Mouse (Mus musculus): ENCODE data around the gene Top2a.

- no peak for TF ChIP-seq TAL1 (IDR thresholded peaks at IDR 0.05; ENCODE audit: low read length)
- no peak for TF ChIP-seq GATA1 (IDR thresholded peaks at IDR 0.05; ENCODE audit: low read length)
Observed at GRCm38 (mm10) chr11:98969496-98969927, 54.5 kb downstream of the Top2a start.
